Mouse (Mus musculus) liver, embryonic 14.5 days (tissue): ENCODE results near the gene Gm10638. TPM values are rescaled to one million over a fixed set of nuclear protein-coding genes. Genes with fewer than 3 reads are reported as not detected.

Source experiments
- ATAC-seq: fragments of 200-750 bp; cut with Nextera tagmentation; 2 replicates; pipeline ENCODE4 v1.8.0; 2017; ENCODE audit warnings: moderate number of reproducible peaks, mild to moderate bottlenecking, moderate library complexity; ENCODE audit not compliant: insufficient read depth
- DNase-seq, 3 experiments: peaks; one replicate each; pipeline ENCODE4 v3.0.0-alpha.2; 2012 to 2013; ENCODE audit warnings: low read depth in 3 of 3, low spot score in 3 of 3
- H3K27ac ChIP-seq: fragments of 300-500 bp; sonication (generic); 2 replicates; pipeline ENCODE4 v1.5.1; 2014; ENCODE audit warnings: moderate library complexity, mild to moderate bottlenecking, control low read depth, inconsistent platforms
- H3K27me3 ChIP-seq: fragments of 300-500 bp; sonication (generic); 2 replicates; pipeline ENCODE4 v1.6.1; 2014; ENCODE audit warnings: mild to moderate bottlenecking, low read length, moderate library complexity; ENCODE audit not compliant: control insufficient read depth, insufficient read depth
- H3K36me3 ChIP-seq: fragments of 300-500 bp; sonication (generic); replicated peaks from 2 replicates; pipeline ENCODE4 v1.6.1; 2014; ENCODE audit warnings: low read depth; ENCODE audit not compliant: control insufficient read depth, insufficient read depth
- H3K4me1 ChIP-seq, 2 experiments: fragments of 200-500 bp in 1 of 2; fragments of 300-500 bp in 1 of 2; sonication (generic) in 1 of 2; replicated peaks; 2 replicates each; pipeline ENCODE4 v1.6.1; 2012 to 2014; ENCODE audit warnings: antibody characterized with exemption in 1 of 2, inconsistent platforms in 1 of 2, low read length in 1 of 2; ENCODE audit not compliant: control insufficient read depth in 2 of 2, insufficient read depth in 2 of 2
- H3K4me2 ChIP-seq: fragments of 300-500 bp; sonication (generic); 2 replicates; pipeline ENCODE4 v1.6.1; 2014; ENCODE audit warnings: low read depth, mild to moderate bottlenecking, control low read depth, moderate library complexity
- H3K4me3 ChIP-seq, 2 experiments: fragments of 200-500 bp in 1 of 2; fragments of 300-500 bp in 1 of 2; sonication (generic) in 1 of 2; 2 replicates each; pipeline ENCODE4 v1.5.1; 2012 to 2014; ENCODE audit warnings: low read depth in 2 of 2, low read length in 2 of 2, mild to moderate bottlenecking in 2 of 2, control low read depth in 1 of 2, inconsistent platforms in 1 of 2, moderate library complexity in 1 of 2; ENCODE audit not compliant: insufficient read depth in 1 of 2
- H3K9ac ChIP-seq: fragments of 300-500 bp; sonication (generic); replicated peaks from 2 replicates; pipeline ENCODE4 v1.6.1; 2014; ENCODE audit warnings: mild to moderate bottlenecking, control low read depth, moderate library complexity
- H3K9me3 ChIP-seq: fragments of 300-500 bp; sonication (generic); 2 replicates; pipeline ENCODE4 v1.6.1; 2016; ENCODE audit warnings: low read length, mixed read lengths; ENCODE audit not compliant: control insufficient read depth
- CTCF ChIP-seq: IDR thresholded peaks from 2 replicates; pipeline ENCODE4 v1.5.1; 2016; ENCODE audit warnings: antibody characterized with exemption, low read depth, control low read depth
- EP300 ChIP-seq: IDR thresholded peaks from 2 replicates; pipeline ENCODE4 v1.6.1; 2016; ENCODE audit warnings: antibody characterized with exemption, low read depth
- WGBS: fragments of 180-500 bp; shearing (Covaris S2); extraction: QIAGEN DNeasy Blood & Tissue Kit; methylation state at CpG from one replicate; pipeline ENCODE4 v1.1.7; 2014; ENCODE audit not compliant: insufficient replicate concordance; 5-methylcytosine and 5-hydroxymethylcytosine counted together
- polyA plus RNA-seq, 2 experiments: library from polyadenylated mRNA; depleted of rRNA in 1 of 2; stranded (reverse) in 1 of 2; unstranded in 1 of 2; fragments of >200 nt; fragmentation: Nextera tagmentation in 1 of 2; extraction: Ambion mirVana in 1 of 2; gene quantifications; 2 replicates each; pipeline versions ENCODE4 v1.2.1 to v1.2.3; 2012 to 2014

Gm10638 gene
- polyA plus RNA-seq, 2 experiments: 0.33 to 1.1 TPM

DNA sequence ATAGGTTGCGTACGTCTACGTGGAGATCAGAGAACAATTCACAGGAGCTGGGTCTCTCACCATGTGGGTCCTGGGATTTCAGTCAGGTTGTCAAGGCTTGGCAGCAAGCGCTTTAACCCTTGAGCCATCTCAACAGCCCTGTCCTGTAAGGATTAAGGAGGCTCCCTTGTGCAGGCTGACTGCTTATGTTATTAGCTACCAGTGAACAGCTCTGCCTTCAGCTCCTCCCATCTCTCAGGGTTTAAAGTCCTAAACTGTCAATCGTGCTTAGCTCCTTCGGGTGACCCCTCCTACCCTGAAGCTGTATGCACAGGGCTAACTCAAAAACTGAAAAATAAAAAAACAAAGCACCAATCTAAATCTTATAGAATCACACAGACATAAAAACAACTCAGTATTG, 46.0 kb downstream of the Gm10638 start:
- no peak for DNase-seq
- H3K36me3 ChIP-seq: no peaks in the 10 kb centered on the region
- H3K4me1 ChIP-seq: peaks cover 0 to 8% of the 10 kb centered on the region in 2 experiments; a peak in 2 of 4 replicates
- WGBS: 71% methylated on average over 6 of the region's 6 CpGs
- H3K4me3 ChIP-seq: no peak overlapping the region
- H3K27ac ChIP-seq: no peak overlapping the region
- no peaks in the 10 kb centered on the region for H3K9me3 ChIP-seq
- ATAC-seq: no peak
- TF ChIP-seq EP300 (no peak), CTCF (no peak)
- H3K9ac ChIP-seq: no peak overlapping the region
- no peaks in the 10 kb centered on the region for H3K27me3 ChIP-seq
- H3K4me2 ChIP-seq: no peak overlapping the region

GRCm38 (mm10) chr8:86794716-86795115, 49.2 kb downstream of the Gm10638 start:
- Histone ChIP-seq H3K27ac (no peak overlapping the region), H3K9me3 (no peaks in the 10 kb centered on the region), H3K36me3 (no peaks in the 10 kb centered on the region), H3K9ac (no peak overlapping the region), H3K4me3 (no peak overlapping the region), H3K4me1 (no peaks in the 10 kb centered on the region), H3K27me3 (no peaks in the 10 kb centered on the region), H3K4me2 (no peak overlapping the region)
- DNase-seq (no peak), ATAC-seq (no peak)
- WGBS: 37% methylated on average over 6 of the region's 6 CpGs
- TF ChIP-seq EP300: no peak
- TF ChIP-seq CTCF: no peak

Other genes with a start within 250 kb of the Gm10638 start
- 0.02 TPM in 1 of 2 replicates, not detected in the other for gene Abcc12, start 165.0 kb upstream of the Gm10638 start, polyA plus RNA-seq (2012; rRNA removed)
- gene Abcc12, start 165.0 kb upstream of the Gm10638 start, polyA plus RNA-seq (2014; fragmentation: Nextera tagmentation; extraction: Ambion mirVana): not detected in 2 replicates
- 15.3 and 16.6 TPM in 2 replicates for gene Lonp2, start 121.7 kb upstream of the Gm10638 start, polyA plus RNA-seq (2012; rRNA removed)
- 34.2 and 36.3 TPM in 2 replicates for gene Lonp2, start 121.7 kb upstream of the Gm10638 start, polyA plus RNA-seq (2014; fragmentation: Nextera tagmentation; extraction: Ambion mirVana)
- gene Siah1a, start 235 bp downstream of the Gm10638 start, polyA plus RNA-seq (2012; rRNA removed): 8.7 and 9.5 TPM in 2 replicates
- 14.0 and 16.0 TPM in 2 replicates for gene Siah1a, start 235 bp downstream of the Gm10638 start, polyA plus RNA-seq (2014; fragmentation: Nextera tagmentation; extraction: Ambion mirVana)
- gene N4bp1, start 139.6 kb downstream of the Gm10638 start, polyA plus RNA-seq (2012; rRNA removed): 2.7 and 3.1 TPM in 2 replicates
- 2.1 and 2.8 TPM in 2 replicates for gene N4bp1, start 139.6 kb downstream of the Gm10638 start, polyA plus RNA-seq (2014; fragmentation: Nextera tagmentation; extraction: Ambion mirVana)